Mouse (Mus musculus) macrophage (primary cell): ENCODE data around the gene Swi5. TPM values are rescaled to one million over a fixed set of nuclear protein-coding genes. Genes with fewer than 3 reads are reported as not detected.

Experiments
- H3K27ac ChIP-seq: fragments of 350-480 bp; formaldehyde crosslinking; 2 replicates; pipeline ENCODE4 v1.9.0; 2021
- H3K36me3 ChIP-seq: fragments of 350-480 bp; formaldehyde crosslinking; 2 replicates; pipeline ENCODE4 v1.9.0; 2021; ENCODE audit errors: inconsistent target
- H3K4me3 ChIP-seq: fragments of 350-480 bp; formaldehyde crosslinking; 2 replicates; pipeline ENCODE4 v1.9.0; 2021; ENCODE audit errors: inconsistent target
- H3K79me2 ChIP-seq: fragments of 350-480 bp; formaldehyde crosslinking; 2 replicates; pipeline ENCODE4 v1.9.0; 2021; ENCODE audit errors: inconsistent target
- WGBS: methylation state at CpG from one replicate; pipeline ENCODE4 v1.1.7; 2026; ENCODE audit warnings: inconsistent platforms; ENCODE audit not compliant: missing documents; 5-methylcytosine and 5-hydroxymethylcytosine counted together
- polyA plus RNA-seq: library from polyadenylated mRNA; stranded (reverse); fragments of 250-400 nt; gene quantifications from 3 replicates; pipeline ENCODE4 v1.2.4, GENCODE M21; 2018; ENCODE audit warnings: inconsistent platforms

Gene Swi5
- polyA plus RNA-seq, 1 experiment from 2014 or later = 392 TPM

- Histone ChIP-seq H3K36me3 (no peaks in the 10 kb centered on the region), H3K27ac (no peak overlapping the region), H3K79me2 (no peaks in the 10 kb centered on the region), H3K4me3 (no peak overlapping the region)
- 70% methylated on average over 14 of the region's 14 CpGs for WGBS
These were observed 31.1 kb upstream of the Swi5 start for GRCm38 (mm10) chr2:32318709-32319585.

- H3K36me3 ChIP-seq = no peaks in the 10 kb centered on the region
- 10% methylated on average over 17 of the region's 19 CpGs for WGBS
- no peak overlapping the region for H3K4me3 ChIP-seq
- no peak overlapping the region for H3K27ac ChIP-seq
- H3K79me2 ChIP-seq = no peaks in the 10 kb centered on the region
These were observed 30.0 kb upstream of the Swi5 start for GRCm38 (mm10) chr2:32317791-32318417.

GRCm38 (mm10) chr2:32316887-32317656 lies 29.2 kb upstream of the Swi5 start:
- 83% methylated on average over 19 of the region's 20 CpGs for WGBS
- no peak overlapping the region for H3K4me3 ChIP-seq
- no peaks in the 10 kb centered on the region for H3K79me2 ChIP-seq
- H3K27ac ChIP-seq = no peak overlapping the region
- no peaks in the 10 kb centered on the region for H3K36me3 ChIP-seq

GRCm38 (mm10) chr2:32315751-32316150 lies 27.9 kb upstream of the Swi5 start:
- no peak overlapping the region for H3K4me3 ChIP-seq
- H3K79me2 ChIP-seq = no peaks in the 10 kb centered on the region
- H3K36me3 ChIP-seq = no peaks in the 10 kb centered on the region
- WGBS = 86% methylated on average over 8 of the region's 8 CpGs
- H3K27ac ChIP-seq = no peak overlapping the region

GRCm38 (mm10) chr2:32314831-32315230 lies 27.0 kb upstream of the Swi5 start:
- Histone ChIP-seq H3K36me3 (no peaks in the 10 kb centered on the region), H3K4me3 (no peak overlapping the region), H3K79me2 (no peaks in the 10 kb centered on the region), H3K27ac (no peak overlapping the region)
- 93% methylated on average over 14 of the region's 14 CpGs for WGBS

- H3K79me2 ChIP-seq = no peaks in the 10 kb centered on the region
- no peak overlapping the region for H3K27ac ChIP-seq
- no peak overlapping the region for H3K4me3 ChIP-seq
- WGBS = 2% methylated on average over 54 of the region's 56 CpGs
- peaks cover 1% of the 10 kb centered on the region for H3K36me3 ChIP-seq
These were observed 24.6 kb upstream of the Swi5 start for GRCm38 (mm10) chr2:32312318-32312964.

- H3K79me2 ChIP-seq = no peaks in the 10 kb centered on the region
- no peak overlapping the region for H3K27ac ChIP-seq
- H3K36me3 ChIP-seq = peaks cover 9% of the 10 kb centered on the region
- H3K4me3 ChIP-seq = no peak overlapping the region
- WGBS = 14% methylated on average over 38 of the region's 42 CpGs
These were observed 23.8 kb upstream of the Swi5 start for GRCm38 (mm10) chr2:32311443-32312317.

GRCm38 (mm10) chr2:32310096-32310845 lies 22.4 kb upstream of the Swi5 start:
- Histone ChIP-seq H3K4me3 (no peak overlapping the region), H3K79me2 (no peaks in the 10 kb centered on the region), H3K27ac (no peak overlapping the region), H3K36me3 (peaks cover 23% of the 10 kb centered on the region)
- 79% methylated on average over 18 of the region's 18 CpGs for WGBS

GRCm38 (mm10) chr2:32308870-32309568 lies 21.1 kb upstream of the Swi5 start:
- no peaks in the 10 kb centered on the region for H3K79me2 ChIP-seq
- no peak overlapping the region for H3K27ac ChIP-seq
- H3K36me3 ChIP-seq = peaks cover 35% of the 10 kb centered on the region
- no peak overlapping the region for H3K4me3 ChIP-seq
- WGBS = 94% methylated on average over 14 of the region's 16 CpGs

- peaks cover 41% of the 10 kb centered on the region for H3K36me3 ChIP-seq
These were observed 20.3 kb upstream of the Swi5 start for GRCm38 (mm10) chr2:32307941-32308760.

GRCm38 (mm10) chr2:32307247-32307798 lies 19.4 kb upstream of the Swi5 start:
- H3K36me3 ChIP-seq = peaks cover 50% of the 10 kb centered on the region
- no peak overlapping the region for H3K27ac ChIP-seq
- no peaks in the 10 kb centered on the region for H3K79me2 ChIP-seq
- WGBS = 86% methylated on average over 6 of the region's 6 CpGs
- H3K4me3 ChIP-seq = no peak overlapping the region

More at GRCm38 (mm10) chr2:32307941-32308760, 20.3 kb upstream of the Swi5 start:
- no peak overlapping the region for H3K27ac ChIP-seq
- 69% methylated on average over 8 of the region's 8 CpGs for WGBS
- H3K79me2 ChIP-seq = no peaks in the 10 kb centered on the region
- H3K4me3 ChIP-seq = no peak overlapping the region

- H3K27ac ChIP-seq = no peak overlapping the region
- H3K36me3 ChIP-seq = peaks cover 61% of the 10 kb centered on the region
- no peak overlapping the region for H3K4me3 ChIP-seq
- WGBS = 94% methylated on average over 9 of the region's 9 CpGs
- no peaks in the 10 kb centered on the region for H3K79me2 ChIP-seq
These were observed 18.3 kb upstream of the Swi5 start for GRCm38 (mm10) chr2:32306176-32306575.
